Mouse (Mus musculus) small intestine, adult 2 months (tissue): ENCODE results near the gene Clic1. TPM values are rescaled to one million over a fixed set of nuclear protein-coding genes. Genes with fewer than 3 reads are reported as not detected.
"Not testable (repeated sequence)": the region's sequence is repeated elsewhere in the genome, so short reads cannot be mapped to it uniquely, and the experiment has no call there.

Experiments used
- H3K27ac ChIP-seq: fragments of 200-500 bp; 2 replicates; pipeline ENCODE4 v1.5.1; 2012; ENCODE audit warnings: low read depth, low read length, control low read depth, inconsistent platforms; ENCODE audit not compliant: insufficient read depth
- H3K27me3 ChIP-seq: fragments of 200-500 bp; 2 replicates; pipeline ENCODE4 v1.6.1; 2012; ENCODE audit warnings: mild to moderate bottlenecking, moderate library complexity, low read length, inconsistent platforms; ENCODE audit not compliant: control insufficient read depth, insufficient read depth
- H3K36me3 ChIP-seq: fragments of 200-500 bp; 2 replicates; pipeline ENCODE4 v1.6.1; 2012; ENCODE audit warnings: mild to moderate bottlenecking, low read length, control low read depth, inconsistent platforms; ENCODE audit not compliant: control insufficient read depth, insufficient read depth
- H3K4me1 ChIP-seq: fragments of 200-500 bp; 2 replicates; pipeline ENCODE4 v1.6.1; 2012; ENCODE audit warnings: low read length, inconsistent platforms, mixed read lengths; ENCODE audit not compliant: control insufficient read depth, insufficient read depth, insufficient read length
- H3K4me3 ChIP-seq: fragments of 200-500 bp; 2 replicates; pipeline ENCODE4 v1.5.1; 2012; ENCODE audit warnings: low read depth, mild to moderate bottlenecking, control low read depth, inconsistent platforms, low read length, moderate library complexity
- CTCF ChIP-seq: fragments of 200-500 bp; IDR thresholded peaks from 2 replicates; pipeline ENCODE4 v1.5.1; 2012; ENCODE audit warnings: low read depth, mild to moderate bottlenecking, control low read depth, inconsistent platforms, low read length, moderate library complexity, mixed read lengths; ENCODE audit not compliant: insufficient replicate concordance, insufficient read length; ENCODE audit errors: extremely low read depth
- POLR2A ChIP-seq: fragments of 200-500 bp; IDR thresholded peaks from 2 replicates; pipeline ENCODE4 v1.6.1; 2012; ENCODE audit warnings: low read depth, mild to moderate bottlenecking, control low read depth, inconsistent platforms, low read length, moderate library complexity
- WGBS: fragments of 180-500 bp; shearing (Covaris S2); methylation state at CpG from one replicate; pipeline ENCODE4 v1.1.7; 2018; 5-methylcytosine and 5-hydroxymethylcytosine counted together
- polyA plus RNA-seq: library from polyadenylated mRNA; depleted of rRNA; stranded (reverse); fragments of >200 nt; gene quantifications from 2 replicates; pipeline ENCODE4 v1.2.3, GENCODE M21; 2012

Clic1 gene
- polyA plus RNA-seq, 1 experiment = 219 TPM

- Histone ChIP-seq H3K27ac (no peak overlapping the region), H3K36me3 (peaks cover 32% of the 10 kb centered on the region), H3K27me3 (no peaks in the 10 kb centered on the region), H3K4me1 (peaks cover 8% of the 10 kb centered on the region), H3K4me3 (no peak overlapping the region)
- TF ChIP-seq POLR2A = no peak
- no peak for TF ChIP-seq CTCF
- 90% methylated on average over 10 of the region's 10 CpGs for WGBS
These were observed 44.6 kb upstream of the Clic1 start for GRCm38 (mm10) chr17:35005158-35005557.

- not testable (repeated sequence) for H3K4me1 ChIP-seq, H3K4me3 ChIP-seq, H3K27me3 ChIP-seq, H3K27ac ChIP-seq
- 92% methylated on average over 4 of the region's 5 CpGs for WGBS
- H3K36me3 ChIP-seq = peaks cover 38% of the 10 kb centered on the region
These were observed 43.9 kb upstream of the Clic1 start for GRCm38 (mm10) chr17:35005902-35006301.

DNA sequence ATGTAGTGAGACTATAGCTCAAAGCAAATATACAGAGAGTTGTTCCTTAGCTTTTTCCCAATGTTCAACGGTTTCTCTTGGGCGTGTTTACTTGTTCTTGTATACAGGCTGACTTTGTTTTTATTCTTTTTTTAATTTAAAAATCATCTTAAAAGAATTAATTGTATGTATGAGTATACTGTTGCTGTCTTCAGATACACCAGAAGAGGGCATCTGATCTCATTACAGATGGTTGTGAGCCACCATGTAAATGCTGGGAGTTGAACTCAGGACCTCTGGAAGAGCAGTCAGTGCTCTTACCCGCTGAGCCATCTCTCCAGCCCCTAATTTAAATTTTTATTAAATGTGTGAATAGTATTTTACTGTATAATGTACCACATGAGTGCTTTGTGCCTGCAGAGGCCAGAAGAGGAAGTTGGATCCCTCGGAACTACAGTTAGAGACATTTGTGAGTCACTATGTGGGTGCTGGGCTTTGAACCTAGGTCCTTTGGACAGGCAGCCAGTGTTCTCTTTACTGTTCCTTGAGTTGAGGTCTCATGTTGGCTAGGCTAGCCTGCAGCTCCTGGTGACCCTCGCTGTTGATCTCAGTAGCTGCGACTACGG, 42.3 kb upstream of the Clic1 start:
- Histone ChIP-seq H3K4me1 (peaks cover 5% of the 10 kb centered on the region), H3K27me3 (no peaks in the 10 kb centered on the region), H3K36me3 (peaks cover 54% of the 10 kb centered on the region), H3K4me3 (no peak overlapping the region), H3K27ac (no peak overlapping the region)
- no peak for TF ChIP-seq CTCF
- TF ChIP-seq POLR2A = no peak
- 90% methylated on average over 7 of the region's 7 CpGs for WGBS

- TF ChIP-seq CTCF (no peak), POLR2A (no peak)
- 90% methylated on average over 7 of the region's 7 CpGs for WGBS
- peaks cover 68% of the 10 kb centered on the region for H3K36me3 ChIP-seq
- no peak overlapping the region for H3K27ac ChIP-seq
- H3K4me1 ChIP-seq = no peaks in the 10 kb centered on the region
- no peak overlapping the region for H3K4me3 ChIP-seq
- H3K27me3 ChIP-seq = no peaks in the 10 kb centered on the region
These were observed 40.2 kb upstream of the Clic1 start for GRCm38 (mm10) chr17:35009586-35009985.

- Histone ChIP-seq H3K27me3 (no peaks in the 10 kb centered on the region), H3K4me1 (peaks cover 7% of the 10 kb centered on the region), H3K36me3 (peaks cover 69% of the 10 kb centered on the region), H3K27ac (no peak overlapping the region), H3K4me3 (no peak overlapping the region)
- TF ChIP-seq CTCF (no peak), POLR2A (no peak)
- WGBS = 95% methylated on average over 8 of the region's 8 CpGs
These were observed 38.3 kb upstream of the Clic1 start for GRCm38 (mm10) chr17:35011440-35011839.

GRCm38 (mm10) chr17:35012430-35012829, 37.3 kb upstream of the Clic1 start:
- H3K4me1 ChIP-seq = peaks cover 16% of the 10 kb centered on the region
- TF ChIP-seq CTCF (no peak), POLR2A (no peak)
- no peak overlapping the region for H3K4me3 ChIP-seq
- 87% methylated on average over 13 of the region's 13 CpGs for WGBS
- H3K36me3 ChIP-seq = peaks cover 66% of the 10 kb centered on the region
- H3K27ac ChIP-seq = no peak overlapping the region
- H3K27me3 ChIP-seq = no peaks in the 10 kb centered on the region

GRCm38 (mm10) chr17:35013221-35013620, 36.5 kb upstream of the Clic1 start:
- no peak for TF ChIP-seq POLR2A
- no peak for TF ChIP-seq CTCF
- 72% methylated on average over 6 of the region's 6 CpGs for WGBS
- peaks cover 19% of the 10 kb centered on the region for H3K4me1 ChIP-seq
- peaks cover 63% of the 10 kb centered on the region for H3K36me3 ChIP-seq
- no peaks in the 10 kb centered on the region for H3K27me3 ChIP-seq
- H3K27ac ChIP-seq = no peak overlapping the region
- no peak overlapping the region for H3K4me3 ChIP-seq

- H3K27ac ChIP-seq = no peak overlapping the region
- H3K36me3 ChIP-seq = peaks cover 55% of the 10 kb centered on the region
- WGBS = 88% methylated on average over 16 of the region's 16 CpGs
- H3K4me3 ChIP-seq = no peak overlapping the region
- peaks cover 23% of the 10 kb centered on the region for H3K4me1 ChIP-seq
- TF ChIP-seq POLR2A (no peak), CTCF (no peak)
- no peaks in the 10 kb centered on the region for H3K27me3 ChIP-seq
These were observed 34.5 kb upstream of the Clic1 start for GRCm38 (mm10) chr17:35015296-35015695.
